Mouse (Mus musculus) lung, postnatal 14 days (tissue): ENCODE data around the gene Olfr1243.
"Not testable (repeated sequence)": the region's sequence is repeated elsewhere in the genome, so short reads cannot be mapped to it uniquely, and the experiment has no call there.

Experiments used
- DNase-seq: peaks from one replicate; pipeline ENCODE4 v3.0.0; 2021

The Olfr1243 gene

DNA sequence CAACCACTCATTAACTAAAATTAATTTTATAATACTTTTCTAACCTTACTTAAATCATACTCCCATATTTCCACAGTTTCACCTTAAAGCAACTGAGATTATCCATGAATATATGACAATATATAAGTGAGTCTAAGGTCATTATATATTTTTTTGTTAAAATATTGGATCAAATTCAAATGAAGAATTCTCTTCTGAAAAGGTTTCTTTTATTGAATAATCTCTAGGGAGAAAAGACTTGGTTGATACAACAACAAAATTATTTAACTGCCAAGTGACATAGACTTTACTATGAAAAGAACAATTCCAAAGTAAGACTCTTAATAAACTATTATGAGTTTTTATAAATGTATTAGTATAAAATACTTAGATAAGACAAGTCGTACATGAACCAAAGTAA is at the start of gene Olfr1243:
Olfr1243 (minus strand) TSS at position 101 of the 400 bp plus-strand sequence.
- DNase-seq, result no peak

DNA sequence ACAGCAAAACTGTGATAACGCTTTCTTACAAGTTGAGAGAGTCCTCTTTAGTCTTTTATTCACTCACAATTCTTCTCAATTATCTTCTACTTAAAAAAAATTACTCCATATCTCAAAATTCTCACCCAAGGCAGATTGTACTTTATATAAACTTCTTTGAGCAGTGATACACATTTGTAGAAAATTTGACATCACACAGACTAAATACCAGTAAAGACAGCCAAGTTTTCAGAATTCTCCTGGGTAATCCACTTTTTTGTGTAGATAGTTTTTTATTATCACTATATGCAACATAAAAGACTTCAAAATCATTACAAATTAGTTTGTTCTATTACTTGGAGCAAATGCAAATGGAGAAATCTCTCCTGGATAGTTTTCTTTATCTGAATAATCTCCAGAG is 47.1 kb upstream of the Olfr1243 start, which contains the start of gene Olfr1245:
Olfr1245 (minus strand) TSS at position 101 of the 400 bp plus-strand sequence.
- no peak for DNase-seq

DNA sequence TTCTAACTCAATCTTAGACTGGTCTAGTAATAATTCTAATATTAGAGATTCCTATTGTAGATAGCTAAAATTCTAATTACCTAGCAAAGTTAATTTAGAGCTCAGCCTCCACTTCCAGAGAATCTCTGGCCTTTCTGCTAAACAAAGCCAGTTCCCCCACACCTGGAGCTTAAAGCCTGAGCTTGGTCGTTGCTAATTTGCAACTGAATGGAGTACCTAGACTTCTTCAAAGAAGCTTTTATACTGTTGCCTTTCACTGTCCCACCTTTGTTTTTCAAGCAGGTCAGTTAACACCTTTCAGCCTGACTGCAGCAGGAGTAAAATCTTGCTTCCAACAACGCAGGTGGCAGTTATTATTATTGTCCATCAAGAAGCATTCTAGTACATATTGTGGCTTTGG is 31.4 kb upstream of the Olfr1243 start:
- DNase-seq, result not testable (repeated sequence)

DNA sequence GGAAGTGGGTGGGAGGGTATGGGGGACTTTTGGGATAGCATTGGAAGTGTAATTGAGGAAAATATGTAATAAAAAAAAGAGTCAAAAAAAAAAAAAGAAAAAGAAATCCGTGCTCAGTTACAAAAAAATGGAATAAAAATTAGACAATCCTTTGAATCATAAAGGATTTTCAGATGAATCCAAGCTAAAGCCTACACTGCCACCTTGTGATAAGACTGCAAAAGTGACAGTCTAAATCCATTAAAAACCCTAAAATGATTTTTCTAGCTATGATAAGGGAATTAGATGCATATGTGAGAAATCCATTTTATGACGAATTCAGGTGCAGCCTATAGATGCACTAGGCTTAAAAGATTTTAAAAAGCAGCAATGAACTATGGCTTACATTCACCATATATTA is 13.2 kb upstream of the Olfr1243 start:
- DNase-seq, result no peak

DNA sequence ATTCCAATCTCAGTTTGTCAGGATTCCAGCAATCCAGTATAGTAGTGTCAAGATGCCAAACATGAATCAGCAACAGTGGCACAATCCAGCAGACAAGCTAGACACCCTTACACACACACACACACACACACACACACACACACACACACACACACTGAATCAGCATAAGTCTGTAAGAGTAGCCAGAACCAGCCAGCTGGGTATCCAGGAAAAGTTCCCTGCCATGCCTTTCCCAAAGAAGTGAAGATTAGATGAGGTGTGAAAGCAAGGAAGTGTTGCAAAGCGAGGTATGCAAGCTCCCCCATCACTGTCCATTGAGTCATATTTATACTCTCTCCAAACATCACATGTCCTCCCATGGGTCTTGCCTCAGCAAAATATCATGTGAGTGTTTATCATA is 8.6 kb upstream of the Olfr1243 start:
- no peak for DNase-seq

DNA sequence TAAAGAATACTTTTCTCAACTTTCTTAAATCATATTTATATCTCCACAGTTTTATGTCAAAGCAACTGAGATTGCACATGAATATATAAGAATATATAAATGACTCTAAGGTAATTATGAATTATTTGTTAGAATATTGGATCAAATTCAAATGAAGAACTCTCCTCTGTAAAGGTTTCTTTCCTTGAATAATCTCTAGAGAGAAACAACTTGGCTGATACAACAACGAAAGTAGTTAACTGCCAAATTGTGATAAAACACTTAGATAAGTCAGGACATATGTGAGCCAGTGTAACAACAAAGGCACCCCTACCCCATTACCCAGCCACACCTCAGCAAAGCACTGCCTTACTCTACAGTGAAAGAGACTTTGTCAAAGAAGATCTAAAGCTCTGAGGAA is 33.1 kb downstream of the Olfr1243 start, which contains the start of gene Olfr1242:
Olfr1242 (minus strand) TSS at position 101 of the 400 bp plus-strand sequence.
- DNase-seq, result no peak

DNA sequence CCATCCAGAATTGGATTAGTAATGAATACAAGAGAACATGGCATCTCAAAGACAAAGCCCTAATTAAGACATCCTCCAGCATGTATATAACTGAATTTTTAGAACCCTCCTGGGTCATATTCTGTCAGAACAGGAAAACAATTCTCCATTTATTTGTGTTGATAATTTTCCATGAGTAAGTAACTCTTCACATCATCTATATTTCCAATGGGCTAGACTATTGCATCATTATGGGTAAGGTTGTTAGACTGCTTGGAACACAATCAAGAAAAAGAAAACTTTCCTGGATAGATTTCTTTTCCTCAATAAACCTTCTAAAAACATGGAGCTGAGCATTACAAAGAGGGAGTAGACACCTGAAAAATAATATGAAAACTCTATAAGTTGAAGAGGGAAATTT is 44.3 kb downstream of the Olfr1243 start, which contains the start of gene Olfr1241:
Olfr1241 (minus strand) TSS at position 101 of the 400 bp plus-strand sequence.
- no peak for DNase-seq
